Mouse (Mus musculus) erythroblast, embryonic 14.5 days (primary cell): ENCODE measurements around the gene Tmem245.

ENCODE experiments used
- GATA1 ChIP-seq: IDR thresholded peaks from 2 replicates; pipeline ENCODE4 v1.6.1; 2012; ENCODE audit warnings: low read length, inconsistent platforms, mixed read lengths
- TAL1 ChIP-seq: IDR thresholded peaks from 3 replicates; pipeline ENCODE4 v1.6.1; 2012; ENCODE audit warnings: low read length, inconsistent platforms, mixed read lengths

DNA sequence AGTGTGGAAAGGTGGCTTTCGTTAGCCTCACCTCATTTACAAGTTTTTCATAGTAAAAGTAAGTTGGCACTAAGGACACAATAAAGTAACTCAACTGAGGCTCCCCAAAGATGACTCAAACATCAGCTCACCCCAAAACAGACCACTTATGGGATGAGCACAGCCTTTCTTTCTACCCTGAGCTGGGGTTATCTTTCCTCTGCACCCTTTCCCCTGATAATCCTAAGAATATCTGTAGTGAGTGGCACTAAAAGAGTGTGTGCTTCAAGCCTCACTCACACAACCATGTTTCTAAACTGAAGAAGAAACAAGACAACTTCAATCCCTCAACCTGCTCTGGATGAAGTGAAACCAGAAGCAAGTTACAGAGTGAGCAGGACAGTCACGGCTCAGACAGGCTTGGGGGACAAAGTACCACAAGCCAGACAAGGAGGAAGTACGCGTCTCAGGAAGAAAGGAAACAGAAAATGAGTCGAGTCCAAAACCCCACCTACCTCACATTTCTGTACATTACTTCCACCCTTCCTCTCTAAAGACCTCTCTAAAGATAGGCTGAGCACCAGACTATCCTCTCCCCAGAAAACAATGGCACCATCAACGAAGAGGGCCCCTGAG, 54.6 kb downstream of the Tmem245 start:
- TF ChIP-seq TAL1 (no peak), GATA1 (no peak)
